Mouse (Mus musculus) ES-E14 (cell line): ENCODE measurements around the gene Plekhg5.

ENCODE experiments used
- CHD2 ChIP-seq: IDR thresholded peaks from 2 replicates; pipeline ENCODE4 v1.6.1; 2014; ENCODE audit warnings: mild to moderate bottlenecking, low read depth, low read length, inconsistent platforms
- HCFC1 ChIP-seq: IDR thresholded peaks from 2 replicates; pipeline ENCODE4 v1.6.1; 2012; ENCODE audit warnings: low read length, inconsistent platforms, borderline replicate concordance; ENCODE audit not compliant: insufficient read depth
- MAFK ChIP-seq: IDR thresholded peaks from 2 replicates; pipeline ENCODE4 v1.6.1; 2014; ENCODE audit warnings: mild to moderate bottlenecking, low read depth, low read length, inconsistent platforms; ENCODE audit not compliant: insufficient read depth
- ZC3H11A ChIP-seq: IDR thresholded peaks from 2 replicates; pipeline ENCODE4 v1.6.1; 2012; ENCODE audit warnings: low read depth, mild to moderate bottlenecking, inconsistent platforms, low read length, borderline replicate concordance

- TF ChIP-seq ZC3H11A (no peak), MAFK (no peak), CHD2 (no peak), HCFC1 (no peak)
Observed at GRCm38 (mm10) chr4:152155019-152155418, 82.7 kb downstream of the Plekhg5 start.
